Mouse (Mus musculus) brain, embryonic 14.5 days (tissue): Measurements from ENCODE around the gene Cyp4f15.

Experiments used
- CTCF ChIP-seq: fragments of 200-500 bp; IDR thresholded peaks from 2 replicates; pipeline ENCODE4 v1.5.1; 2012; ENCODE audit warnings: inconsistent platforms, mild to moderate bottlenecking, moderate library complexity, borderline replicate concordance; ENCODE audit not compliant: insufficient read depth, insufficient read length; ENCODE audit errors: extremely low read depth
- POLR2A ChIP-seq: fragments of 200-500 bp; IDR thresholded peaks from 2 replicates; pipeline ENCODE4 v1.6.1; 2012; ENCODE audit warnings: mild to moderate bottlenecking, inconsistent platforms, borderline replicate concordance; ENCODE audit not compliant: poor library complexity, insufficient read depth, insufficient read length, severe bottlenecking; ENCODE audit errors: extremely low read depth

GRCm38 (mm10) chr17:32653860-32654259 lies 31.6 kb upstream of the Cyp4f15 start:
- TF ChIP-seq CTCF (no peak), POLR2A (no peak)
